Mouse (Mus musculus): Measurements from ENCODE around the gene Gm11214. TPM values are rescaled to one million over a fixed set of nuclear protein-coding genes. Genes with fewer than 3 reads are reported as not detected.

The Gm11214 gene
- polyA plus RNA-seq, 1 experiment from 2014 or later = not detected

GRCm38 (mm10) chr4:63643956-63644726 is 19.0 kb downstream of the Gm11214 start:
- H3K4me1 ChIP-seq (replicated peaks; ENCODE audit: control insufficient read depth, insufficient read depth, low read length) = no peaks in the 10 kb centered on the region

GRCm38 (mm10) chr4:63639842-63640241 is 23.3 kb downstream of the Gm11214 start:
- ATAC-seq (ENCODE audit: low FRiP score) (no peak), DNase-seq (ENCODE audit: low spot score) (no peak)
- no peak overlapping the region for H3K4me2 ChIP-seq (replicated peaks; ENCODE audit: low read depth, low read length)
- no peaks in the 10 kb centered on the region for H3K9me3 ChIP-seq (ENCODE audit: control insufficient read depth, low read length)
- no peak overlapping the region for H3K9ac ChIP-seq (ENCODE audit: low read depth, low read length)
- no peaks in the 10 kb centered on the region for H3K36me3 ChIP-seq (ENCODE audit: control insufficient read depth, insufficient read depth, low read length)
- H3K4me1 ChIP-seq (replicated peaks; ENCODE audit: control insufficient read depth, insufficient read depth, low read length) = no peaks in the 10 kb centered on the region
- WGBS = 66% methylated on average over 2 of the region's 2 CpGs
- H3K27me3 ChIP-seq (ENCODE audit: control insufficient read depth, insufficient read depth, low read length) = no peaks in the 10 kb centered on the region
- H3K4me3 ChIP-seq (ENCODE audit: low read depth, low read length) = no peak overlapping the region
- H3K27ac ChIP-seq (ENCODE audit: low read depth, low read length) = no peak overlapping the region

More at GRCm38 (mm10) chr4:63643956-63644726, 19.0 kb downstream of the Gm11214 start:
- H3K9me3 ChIP-seq (ENCODE audit: control insufficient read depth, low read length) = no peaks in the 10 kb centered on the region
- H3K36me3 ChIP-seq (ENCODE audit: control insufficient read depth, insufficient read depth, low read length) = no peaks in the 10 kb centered on the region
- DNase-seq (ENCODE audit: low spot score) = no peak
- no peak overlapping the region for H3K27ac ChIP-seq (ENCODE audit: low read depth, low read length)
- no peak overlapping the region for H3K9ac ChIP-seq (ENCODE audit: low read depth, low read length)
- H3K4me2 ChIP-seq (replicated peaks; ENCODE audit: low read depth, low read length) = no peak overlapping the region
- ATAC-seq (ENCODE audit: low FRiP score) = no peak
- no peaks in the 10 kb centered on the region for H3K27me3 ChIP-seq (ENCODE audit: control insufficient read depth, insufficient read depth, low read length)
- no peak overlapping the region for H3K4me3 ChIP-seq (ENCODE audit: low read depth, low read length)

- no peak for DNase-seq (ENCODE audit: low spot score)
- H3K9ac ChIP-seq (ENCODE audit: low read depth, low read length) = no peak overlapping the region
- no peaks in the 10 kb centered on the region for H3K9me3 ChIP-seq (ENCODE audit: control insufficient read depth, low read length)
- no peaks in the 10 kb centered on the region for H3K36me3 ChIP-seq (ENCODE audit: control insufficient read depth, insufficient read depth, low read length)
- H3K4me2 ChIP-seq (replicated peaks; ENCODE audit: low read depth, low read length) = no peak overlapping the region
- H3K27ac ChIP-seq (ENCODE audit: low read depth, low read length) = no peak overlapping the region
- no peak for ATAC-seq (ENCODE audit: low FRiP score)
- H3K4me1 ChIP-seq (replicated peaks; ENCODE audit: control insufficient read depth, insufficient read depth, low read length) = no peaks in the 10 kb centered on the region
- H3K27me3 ChIP-seq (ENCODE audit: control insufficient read depth, insufficient read depth, low read length) = no peaks in the 10 kb centered on the region
- WGBS = 74% methylated on average over 1 of the region's 1 CpGs
- no peak overlapping the region for H3K4me3 ChIP-seq (ENCODE audit: low read depth, low read length)
Observed at GRCm38 (mm10) chr4:63638603-63639002, 24.6 kb downstream of the Gm11214 start.

GRCm38 (mm10) chr4:63633181-63633580 is 30.0 kb downstream of the Gm11214 start:
- no peak for DNase-seq (ENCODE audit: low spot score)
- 84% methylated on average over 2 of the region's 2 CpGs for WGBS

GRCm38 (mm10) chr4:63627111-63627510 is 36.1 kb downstream of the Gm11214 start:
- H3K27me3 ChIP-seq (ENCODE audit: control insufficient read depth, insufficient read depth, low read length) = no peaks in the 10 kb centered on the region
- H3K9ac ChIP-seq (ENCODE audit: low read depth, low read length) = no peak overlapping the region
- ATAC-seq (ENCODE audit: low FRiP score) (no peak), DNase-seq (ENCODE audit: low spot score) (no peak)
- no peak overlapping the region for H3K4me2 ChIP-seq (replicated peaks; ENCODE audit: low read depth, low read length)
- H3K4me1 ChIP-seq (replicated peaks; ENCODE audit: control insufficient read depth, insufficient read depth, low read length) = no peaks in the 10 kb centered on the region
- H3K36me3 ChIP-seq (ENCODE audit: control insufficient read depth, insufficient read depth, low read length) = no peaks in the 10 kb centered on the region
- H3K9me3 ChIP-seq (ENCODE audit: control insufficient read depth, low read length) = no peaks in the 10 kb centered on the region
- 89% methylated on average over 8 of the region's 8 CpGs for WGBS
- no peak overlapping the region for H3K4me3 ChIP-seq (ENCODE audit: low read depth, low read length)
- no peak overlapping the region for H3K27ac ChIP-seq (ENCODE audit: low read depth, low read length)

More at GRCm38 (mm10) chr4:63633181-63633580, 30.0 kb downstream of the Gm11214 start:
- H3K4me1 ChIP-seq (replicated peaks; ENCODE audit: control insufficient read depth, insufficient read depth, low read length) = no peaks in the 10 kb centered on the region
- no peaks in the 10 kb centered on the region for H3K9me3 ChIP-seq (ENCODE audit: control insufficient read depth, low read length)
- no peak overlapping the region for H3K9ac ChIP-seq (ENCODE audit: low read depth, low read length)
- no peaks in the 10 kb centered on the region for H3K27me3 ChIP-seq (ENCODE audit: control insufficient read depth, insufficient read depth, low read length)
- no peaks in the 10 kb centered on the region for H3K36me3 ChIP-seq (ENCODE audit: control insufficient read depth, insufficient read depth, low read length)
- H3K27ac ChIP-seq (ENCODE audit: low read depth, low read length) = no peak overlapping the region
- no peak for ATAC-seq (ENCODE audit: low FRiP score)
- no peak overlapping the region for H3K4me3 ChIP-seq (ENCODE audit: low read depth, low read length)
- no peak overlapping the region for H3K4me2 ChIP-seq (replicated peaks; ENCODE audit: low read depth, low read length)

GRCm38 (mm10) chr4:63625563-63626080 is 37.6 kb downstream of the Gm11214 start:
- WGBS = 76% methylated on average over 3 of the region's 3 CpGs
- DNase-seq (ENCODE audit: low spot score) = no peak
- H3K36me3 ChIP-seq (ENCODE audit: control insufficient read depth, insufficient read depth, low read length) = no peaks in the 10 kb centered on the region
- no peak overlapping the region for H3K4me3 ChIP-seq (ENCODE audit: low read depth, low read length)
- H3K4me1 ChIP-seq (replicated peaks; ENCODE audit: control insufficient read depth, insufficient read depth, low read length) = no peaks in the 10 kb centered on the region
- no peaks in the 10 kb centered on the region for H3K9me3 ChIP-seq (ENCODE audit: control insufficient read depth, low read length)
- H3K27ac ChIP-seq (ENCODE audit: low read depth, low read length) = no peak overlapping the region
- ATAC-seq (ENCODE audit: low FRiP score) = no peak
- H3K4me2 ChIP-seq (replicated peaks; ENCODE audit: low read depth, low read length) = no peak overlapping the region
- no peaks in the 10 kb centered on the region for H3K27me3 ChIP-seq (ENCODE audit: control insufficient read depth, insufficient read depth, low read length)
- no peak overlapping the region for H3K9ac ChIP-seq (ENCODE audit: low read depth, low read length)

- Histone ChIP-seq H3K36me3 (ENCODE audit: control insufficient read depth, insufficient read depth, low read length) (no peaks in the 10 kb centered on the region), H3K9me3 (ENCODE audit: control insufficient read depth, low read length) (no peaks in the 10 kb centered on the region), H3K27me3 (ENCODE audit: control insufficient read depth, insufficient read depth, low read length) (no peaks in the 10 kb centered on the region), H3K9ac (ENCODE audit: low read depth, low read length) (no peak within 1 kb of the TSS), H3K4me3 (ENCODE audit: low read depth, low read length) (no peak within 1 kb of the TSS), H3K27ac (ENCODE audit: low read depth, low read length) (no peak within 1 kb of the TSS), H3K4me2 (replicated peaks; ENCODE audit: low read depth, low read length) (no peak within 1 kb of the TSS), H3K4me1 (replicated peaks; ENCODE audit: control insufficient read depth, insufficient read depth, low read length) (no peaks in the 10 kb centered on the region)
- WGBS = 60% methylated on average over 5 of the region's 5 CpGs
- DNase-seq (ENCODE audit: low spot score) (peak; percentile 60), ATAC-seq (ENCODE audit: low FRiP score) (no peak; the same call in 1 of the 2 replicates)
Observed at GRCm38 (mm10) chr4:63622378-63622835, 40.8 kb downstream of the Gm11214 start, which contains the start of gene Tex48. Gene Tex48 (minus strand): TSS chr4:63622428.

- no peak for DNase-seq (ENCODE audit: low spot score)
- no peak overlapping the region for H3K9ac ChIP-seq (ENCODE audit: low read depth, low read length)
- no peaks in the 10 kb centered on the region for H3K27me3 ChIP-seq (ENCODE audit: control insufficient read depth, insufficient read depth, low read length)
- ATAC-seq (ENCODE audit: low FRiP score) = no peak
- 83% methylated on average over 2 of the region's 2 CpGs for WGBS
- H3K4me1 ChIP-seq (replicated peaks; ENCODE audit: control insufficient read depth, insufficient read depth, low read length) = no peaks in the 10 kb centered on the region
- H3K36me3 ChIP-seq (ENCODE audit: control insufficient read depth, insufficient read depth, low read length) = no peaks in the 10 kb centered on the region
- no peak overlapping the region for H3K4me2 ChIP-seq (replicated peaks; ENCODE audit: low read depth, low read length)
- no peak overlapping the region for H3K27ac ChIP-seq (ENCODE audit: low read depth, low read length)
- H3K9me3 ChIP-seq (ENCODE audit: control insufficient read depth, low read length) = no peaks in the 10 kb centered on the region
- H3K4me3 ChIP-seq (ENCODE audit: low read depth, low read length) = no peak overlapping the region
Observed at GRCm38 (mm10) chr4:63621861-63622260, 41.3 kb downstream of the Gm11214 start.

All from hindbrain, embryonic 11.5 days (tissue).